Mouse (Mus musculus): Measurements from ENCODE around the gene Vapb. TPM values are rescaled to one million over a fixed set of nuclear protein-coding genes. Genes with fewer than 3 reads are reported as not detected.

Vapb gene
- total RNA-seq, 4 experiments from 2014 or later, result 117 to 139 (median 129) TPM

DNA sequence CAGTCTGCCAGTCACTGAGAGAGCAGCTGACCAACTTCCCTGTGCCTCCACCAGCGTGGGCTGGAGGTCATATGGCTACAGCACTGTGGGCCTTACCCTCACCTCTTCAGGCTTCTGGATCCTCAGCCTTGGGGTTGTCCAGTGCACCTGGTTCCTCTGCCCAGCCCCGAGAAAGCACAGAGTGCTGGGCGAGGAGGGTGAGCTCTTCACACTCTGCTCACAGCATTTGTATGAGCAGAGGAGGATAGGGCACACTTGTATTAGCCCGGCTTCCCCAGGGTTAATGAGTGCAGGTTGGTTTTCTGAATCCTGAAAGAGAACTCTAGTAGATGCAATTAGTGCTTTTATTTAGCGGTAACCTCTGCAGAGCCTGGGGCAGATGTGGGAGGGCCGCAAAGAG lies 90.8 kb downstream of the Vapb start:
- no peak for DNase-seq (ENCODE audit: low spot score in 2 of 2)

DNA sequence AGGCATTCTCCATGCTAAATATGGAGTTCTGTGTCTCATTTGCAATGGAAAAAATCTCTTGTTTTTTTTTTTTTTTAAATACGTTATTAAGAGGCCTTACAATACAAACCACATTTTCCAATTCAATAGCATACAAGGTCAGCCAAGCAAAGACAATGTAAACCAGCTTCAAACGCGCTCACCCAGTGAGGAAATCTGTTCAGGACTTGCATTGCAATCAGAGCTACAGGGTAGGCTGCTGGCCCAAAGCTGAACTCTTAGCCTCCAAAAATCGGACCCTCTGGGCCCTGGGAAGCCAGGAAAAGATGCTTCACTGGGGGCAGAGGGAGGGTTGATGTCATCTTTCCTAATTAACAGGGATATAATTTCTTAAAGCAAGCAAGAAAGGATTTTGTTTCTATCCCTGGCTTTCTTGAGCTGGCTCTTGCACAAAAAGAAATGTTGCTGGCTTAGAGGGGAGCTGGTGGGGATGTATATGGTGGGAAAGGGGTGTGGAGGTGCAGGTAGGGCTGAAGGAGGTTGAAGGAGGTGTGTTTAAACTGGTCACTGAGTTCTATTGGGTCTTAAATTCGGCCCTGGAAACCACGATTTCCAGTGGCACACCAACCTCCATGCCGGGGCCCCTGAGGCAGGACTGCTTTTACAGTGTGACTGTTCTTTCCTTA lies 95.6 kb downstream of the Vapb start:
- no peak for DNase-seq (ENCODE audit: low spot score in 2 of 2)

Small RNAs within 50 kb of the gene (microRNA-seq; reads per million reads assigned to microRNA genes)
- 0 reads per million in 2 experiments for gene Mir6340

Other genes with a start within 250 kb of the Vapb start
- not detected for gene 1700021F07Rik, start 214.9 kb upstream of the Vapb start, total RNA-seq (2022)
- gene Ankrd60, start 159.1 kb upstream of the Vapb start, total RNA-seq (2022), result not detected
- gene Rab22a, start 77.8 kb upstream of the Vapb start, total RNA-seq (2022), result 10 to 100 TPM; 23.9 to 29.7 (median 27.3) TPM
- not detected for gene 1700010B08Rik, start 18.1 kb upstream of the Vapb start, total RNA-seq (2022)